In genomic region chr6:145255952-145256700, GRCm38 (mm10) we compare ENCODE assay signal across 12 mouse cellular contexts. TPM values are rescaled to one million over a fixed set of nuclear protein-coding genes. Genes with fewer than 3 reads are reported as not detected.
DNase-seq lines count a peak whose midpoint lies in the region; ATAC-seq and TF ChIP-seq lines count a peak whose summit lies in the region.
"Had no signal": no experiment of that assay in that cellular context is flagged by ENCODE, and none has a peak within 500 bp of the region (broad histone marks: within the 10 kb centered on the region; RNA-seq: fewer than 3 reads in every experiment).

No protein-coding gene starts in this region.

- H3K36me3 ChIP-seq in hindbrain, postnatal 0 days (ENCODE audit: insufficient read depth, low read length): no peaks in the 10 kb centered on the region
- H3K36me3 ChIP-seq in hindbrain, embryonic 16.5 days (ENCODE audit: control insufficient read depth, insufficient read depth, low read length): no peaks in the 10 kb centered on the region
- H3K36me3 ChIP-seq: hindbrain, embryonic 15.5 days had no signal

- no peaks in the 10 kb centered on the region for H3K4me1 ChIP-seq in hindbrain, postnatal 0 days (ENCODE audit: insufficient read depth, low read length)
- no peaks in the 10 kb centered on the region for H3K4me1 ChIP-seq in hindbrain, embryonic 16.5 days (ENCODE audit: control insufficient read depth, insufficient read depth, low read depth, low read length)

- ATAC-seq in hindbrain, postnatal 0 days: no peak
- no peak; the same call in 1 of the 2 replicates for ATAC-seq in hindbrain, embryonic 16.5 days
- ATAC-seq: forebrain, embryonic 16.5 days had no signal

- WGBS in hindbrain, postnatal 0 days: 83% methylated on average over 13 of the region's 13 CpGs
- WGBS in hindbrain, embryonic 16.5 days: 79% methylated on average over 13 of the region's 13 CpGs

- no peak overlapping the region for H3K4me2 ChIP-seq in hindbrain, postnatal 0 days (ENCODE audit: low read depth, low read length)
- H3K4me2 ChIP-seq in hindbrain, embryonic 16.5 days (ENCODE audit: low read length): no peak overlapping the region
- H3K4me2 ChIP-seq: hindbrain, embryonic 15.5 days had no signal

- peak; percentile 37 for TF ChIP-seq CTCF in hindbrain, postnatal 0 days (IDR thresholded peaks at IDR 0.05; ENCODE audit: low read depth)

- H3K4me3 ChIP-seq in hindbrain, postnatal 0 days (ENCODE audit: low read length): no peak overlapping the region
- H3K4me3 ChIP-seq in hindbrain, embryonic 16.5 days (ENCODE audit: low read length): no peak overlapping the region
- H3K4me3 ChIP-seq: hindbrain, embryonic 15.5 days had no signal

- H3K9ac ChIP-seq in hindbrain, postnatal 0 days (replicated peaks; ENCODE audit: low read length): no peak overlapping the region
- no peak overlapping the region for H3K9ac ChIP-seq in hindbrain, embryonic 16.5 days (ENCODE audit: low read depth, low read length)
- H3K9ac ChIP-seq: hindbrain, embryonic 15.5 days had no signal

- H3K27ac ChIP-seq in hindbrain, postnatal 0 days: no peak overlapping the region
- H3K27ac ChIP-seq in hindbrain, embryonic 16.5 days (ENCODE audit: low read depth, low read length): no peak overlapping the region
- H3K27ac ChIP-seq: hindbrain, embryonic 15.5 days had no signal

- no peaks in the 10 kb centered on the region for H3K27me3 ChIP-seq in hindbrain, postnatal 0 days (ENCODE audit: insufficient read depth, low read length)
- H3K27me3 ChIP-seq in hindbrain, embryonic 16.5 days (replicated peaks; ENCODE audit: control insufficient read depth, insufficient read depth, low read length): no peaks in the 10 kb centered on the region
- H3K27me3 ChIP-seq: hindbrain, embryonic 15.5 days had no signal

- intact Hi-C loops in heart, postnatal 14 days (cut with DNase I): no loop called here

- H3K9me3 ChIP-seq in hindbrain, postnatal 0 days (ENCODE audit: low read length): no peaks in the 10 kb centered on the region
- H3K9me3 ChIP-seq in hindbrain, embryonic 16.5 days (ENCODE audit: control insufficient read depth, low read length): no peaks in the 10 kb centered on the region
- H3K9me3 ChIP-seq: hindbrain, embryonic 15.5 days had no signal

- DNase-seq in hindbrain, postnatal 0 days (ENCODE audit: low spot score): no peak
- DNase-seq in heart, postnatal 14 days: peak; percentile 18 to 24
- peak; percentile 32 for DNase-seq in kidney, postnatal 10 days
- DNase-seq in lung, postnatal 36 days: peak; percentile 69
- DNase-seq in urinary bladder, postnatal 10 days (ENCODE audit: low spot score): no peak
- DNase-seq in cerebellum, adult 18-20 months: no peak
- DNase-seq in layer of hippocampus, postnatal 36 days: no peak
- DNase-seq: liver; thymus, postnatal 4 days had no signal

RNA-seq across cellular contexts. Expression of gene Kras, which starts 6.1 kb away (rescaled TPM):
- 25.9 and 27.9 TPM in 2 replicates for total RNA-seq in hindbrain, postnatal 0 days (2014; rRNA removed)
- 70.0 and 72.5 TPM in 2 replicates for polyA plus RNA-seq in hindbrain, postnatal 0 days (2015; fragmentation: Nextera tagmentation; extraction: Ambion mirVana)
- polyA plus RNA-seq in hindbrain, embryonic 16.5 days (2015; fragmentation: Nextera tagmentation; extraction: Ambion mirVana): 77.7 and 86.0 TPM in 2 replicates
- 10 to 100 TPM; 37.6 to 37.9 TPM for total RNA-seq in heart, postnatal 14 days (2021)
- total RNA-seq in layer of hippocampus, postnatal 36 days (2021): 10 to 100 TPM; 74.0 to 74.2 TPM

RNA-seq across cellular contexts. Expression of gene Etfrf1, which starts 45.2 kb away (rescaled TPM):
- 10.9 and 11.8 TPM in 2 replicates for total RNA-seq in hindbrain, postnatal 0 days (2014; rRNA removed)
- 33.5 and 36.3 TPM in 2 replicates for polyA plus RNA-seq in hindbrain, postnatal 0 days (2015; fragmentation: Nextera tagmentation; extraction: Ambion mirVana)
- 26.7 and 27.1 TPM in 2 replicates for polyA plus RNA-seq in hindbrain, embryonic 16.5 days (2015; fragmentation: Nextera tagmentation; extraction: Ambion mirVana)
- total RNA-seq in heart, postnatal 14 days (2021): 100 to 1,000 TPM; 109 to 115 TPM
- 10 to 100 TPM; 20.6 to 21.1 TPM for total RNA-seq in layer of hippocampus, postnatal 36 days (2021)

RNA-seq across cellular contexts. Expression of gene Casc1, which starts 45.3 kb away (rescaled TPM):
- 1.5 and 1.7 TPM in 2 replicates for total RNA-seq in hindbrain, postnatal 0 days (2014; rRNA removed)
- polyA plus RNA-seq in hindbrain, postnatal 0 days (2015; fragmentation: Nextera tagmentation; extraction: Ambion mirVana): 0.80 and 1.2 TPM in 2 replicates
- polyA plus RNA-seq in hindbrain, embryonic 16.5 days (2015; fragmentation: Nextera tagmentation; extraction: Ambion mirVana): 1.1 and 1.6 TPM in 2 replicates
- total RNA-seq in heart, postnatal 14 days (2021): under 1 TPM; 0.76 to 0.86 TPM
- 1 to 10 TPM; 1.2 to 1.9 TPM for total RNA-seq in layer of hippocampus, postnatal 36 days (2021)

Comparison
In these comparisons a context has a peak if more than half of its experiments do, and no peak if none do; other contexts are left out.
1. DNase-seq: peak in heart, postnatal 14 days (2 of 2), kidney, postnatal 10 days (single experiment) and lung, postnatal 36 days (single experiment); none in hindbrain, postnatal 0 days (single experiment), urinary bladder, postnatal 10 days (single experiment), cerebellum, adult 18-20 months (0 of 2) and layer of hippocampus, postnatal 36 days (0 of 2).